Mouse (Mus musculus) splenic B cell, adult 2 months (primary cell): ENCODE results near the gene Pla2g3.

Source experiments
- DNase-seq: peaks from one replicate; pipeline ENCODE4 v3.0.0-alpha.2; 2011; ENCODE audit warnings: low read depth, low spot score
- H3K27me3 ChIP-seq: 2 replicates; pipeline ENCODE4 v1.6.1; 2012; ENCODE audit warnings: mild to moderate bottlenecking, low read length, moderate library complexity, mixed read lengths; ENCODE audit not compliant: control insufficient read depth, poor library complexity, insufficient read depth, severe bottlenecking
- H3K36me3 ChIP-seq: 2 replicates; pipeline ENCODE4 v1.6.1; 2012; ENCODE audit warnings: mild to moderate bottlenecking, low read length, moderate library complexity, mixed read lengths; ENCODE audit not compliant: control insufficient read depth, poor library complexity, insufficient read depth, severe bottlenecking

The Pla2g3 gene

GRCm38 (mm10) chr11:3472484-3472883 lies 15.6 kb upstream of the Pla2g3 start:
- H3K27me3 ChIP-seq = no peaks in the 10 kb centered on the region
- peak; percentile 82 for DNase-seq
- H3K36me3 ChIP-seq = no peaks in the 10 kb centered on the region

- H3K36me3 ChIP-seq = no peaks in the 10 kb centered on the region
- peak; percentile 28 for DNase-seq
- no peaks in the 10 kb centered on the region for H3K27me3 ChIP-seq
These were observed 13.5 kb upstream of the Pla2g3 start for GRCm38 (mm10) chr11:3474480-3475115.

GRCm38 (mm10) chr11:3475489-3475888 lies 12.6 kb upstream of the Pla2g3 start:
- H3K36me3 ChIP-seq = no peaks in the 10 kb centered on the region
- H3K27me3 ChIP-seq = no peaks in the 10 kb centered on the region
- DNase-seq = no peak

GRCm38 (mm10) chr11:3483980-3484642 lies 4.0 kb upstream of the Pla2g3 start:
- no peak for DNase-seq
- no peaks in the 10 kb centered on the region for H3K27me3 ChIP-seq
- H3K36me3 ChIP-seq = no peaks in the 10 kb centered on the region

- no peaks in the 10 kb centered on the region for H3K36me3 ChIP-seq
- no peaks in the 10 kb centered on the region for H3K27me3 ChIP-seq
- DNase-seq = no peak
These were observed 1.7 kb upstream of the Pla2g3 start for GRCm38 (mm10) chr11:3486349-3486748.

GRCm38 (mm10) chr11:3489036-3489435 lies 952 bp downstream of the Pla2g3 start:
- H3K27me3 ChIP-seq = no peaks in the 10 kb centered on the region
- no peak for DNase-seq
- no peaks in the 10 kb centered on the region for H3K36me3 ChIP-seq

GRCm38 (mm10) chr11:3492748-3493147 lies 4.7 kb downstream of the Pla2g3 start:
- no peaks in the 10 kb centered on the region for H3K36me3 ChIP-seq
- H3K27me3 ChIP-seq = no peaks in the 10 kb centered on the region
- DNase-seq = no peak

- Histone ChIP-seq H3K36me3 (no peaks in the 10 kb centered on the region), H3K27me3 (no peaks in the 10 kb centered on the region)
- no peak for DNase-seq
These were observed 6.8 kb downstream of the Pla2g3 start for GRCm38 (mm10) chr11:3494857-3495256.

GRCm38 (mm10) chr11:3495496-3495895 lies 7.4 kb downstream of the Pla2g3 start:
- no peak for DNase-seq
- Histone ChIP-seq H3K36me3 (no peaks in the 10 kb centered on the region), H3K27me3 (no peaks in the 10 kb centered on the region)

GRCm38 (mm10) chr11:3496756-3497155 lies 8.7 kb downstream of the Pla2g3 start:
- H3K27me3 ChIP-seq = no peaks in the 10 kb centered on the region
- no peaks in the 10 kb centered on the region for H3K36me3 ChIP-seq
- no peak for DNase-seq

- no peaks in the 10 kb centered on the region for H3K27me3 ChIP-seq
- no peaks in the 10 kb centered on the region for H3K36me3 ChIP-seq
- DNase-seq = no peak
These were observed 9.2 kb downstream of the Pla2g3 start for GRCm38 (mm10) chr11:3497296-3497695.

GRCm38 (mm10) chr11:3502057-3502456 lies 14.0 kb downstream of the Pla2g3 start:
- H3K27me3 ChIP-seq = no peaks in the 10 kb centered on the region

GRCm38 (mm10) chr11:3502459-3503072 lies 14.5 kb downstream of the Pla2g3 start:
- Histone ChIP-seq H3K36me3 (no peaks in the 10 kb centered on the region), H3K27me3 (no peaks in the 10 kb centered on the region)
- DNase-seq = no peak

More at GRCm38 (mm10) chr11:3502057-3502456, 14.0 kb downstream of the Pla2g3 start:
- H3K36me3 ChIP-seq = no peaks in the 10 kb centered on the region
- no peak for DNase-seq

- no peak for DNase-seq
- H3K27me3 ChIP-seq = no peaks in the 10 kb centered on the region
- no peaks in the 10 kb centered on the region for H3K36me3 ChIP-seq
These were observed 15.9 kb downstream of the Pla2g3 start for GRCm38 (mm10) chr11:3503755-3504693.
